Mouse (Mus musculus) limb, embryonic 12.5 days (tissue): ENCODE results near the gene Tmem138. TPM values are rescaled to one million over a fixed set of nuclear protein-coding genes. Genes with fewer than 3 reads are reported as not detected.

Source experiments
- ATAC-seq: fragments of 200-750 bp; cut with Nextera tagmentation; 2 replicates; pipeline ENCODE4 v1.8.0; 2017; ENCODE audit warnings: low read depth, moderate TSS enrichment; ENCODE audit not compliant: insufficient number of reproducible peaks, insufficient read depth, low FRiP score, low TSS enrichment
- H3K27ac ChIP-seq: fragments of 300-500 bp; sonication (generic); 2 replicates; pipeline ENCODE4 v1.5.1; 2016; ENCODE audit warnings: mild to moderate bottlenecking, moderate library complexity
- H3K27me3 ChIP-seq: fragments of 300-500 bp; sonication (generic); 2 replicates; pipeline ENCODE4 v1.6.1; 2016; ENCODE audit warnings: mild to moderate bottlenecking, moderate library complexity
- H3K36me3 ChIP-seq: fragments of 300-500 bp; sonication (generic); 2 replicates; pipeline ENCODE4 v1.6.1; 2016; ENCODE audit warnings: mild to moderate bottlenecking, moderate library complexity
- H3K4me1 ChIP-seq: fragments of 300-500 bp; sonication (generic); replicated peaks from 2 replicates; pipeline ENCODE4 v1.6.1; 2016
- H3K4me2 ChIP-seq: fragments of 300-500 bp; sonication (generic); 2 replicates; pipeline ENCODE4 v1.6.1; 2016; ENCODE audit warnings: mild to moderate bottlenecking, moderate library complexity
- H3K4me3 ChIP-seq: fragments of 300-500 bp; sonication (generic); replicated peaks from 2 replicates; pipeline ENCODE4 v1.5.1; 2016; ENCODE audit warnings: mild to moderate bottlenecking
- H3K9ac ChIP-seq: fragments of 300-500 bp; sonication (generic); replicated peaks from 2 replicates; pipeline ENCODE4 v1.6.1; 2016; ENCODE audit warnings: mild to moderate bottlenecking, moderate library complexity
- H3K9me3 ChIP-seq: fragments of 300-500 bp; sonication (generic); 2 replicates; pipeline ENCODE4 v1.6.1; 2016; ENCODE audit warnings: mild to moderate bottlenecking, moderate library complexity
- WGBS: fragments of 180-500 bp; shearing (Covaris S2); methylation state at CpG from one replicate; pipeline ENCODE4 v1.1.7; 2016; 5-methylcytosine and 5-hydroxymethylcytosine counted together
- polyA plus RNA-seq: library from polyadenylated mRNA; unstranded; fragments of >200 nt; fragmentation: Nextera tagmentation; extraction: Ambion mirVana; gene quantifications from 2 replicates; pipeline ENCODE4 v1.2.1, GENCODE M21; 2016

Tmem138 gene
- polyA plus RNA-seq, 1 experiment from 2014 or later = 38.9 TPM

DNA sequence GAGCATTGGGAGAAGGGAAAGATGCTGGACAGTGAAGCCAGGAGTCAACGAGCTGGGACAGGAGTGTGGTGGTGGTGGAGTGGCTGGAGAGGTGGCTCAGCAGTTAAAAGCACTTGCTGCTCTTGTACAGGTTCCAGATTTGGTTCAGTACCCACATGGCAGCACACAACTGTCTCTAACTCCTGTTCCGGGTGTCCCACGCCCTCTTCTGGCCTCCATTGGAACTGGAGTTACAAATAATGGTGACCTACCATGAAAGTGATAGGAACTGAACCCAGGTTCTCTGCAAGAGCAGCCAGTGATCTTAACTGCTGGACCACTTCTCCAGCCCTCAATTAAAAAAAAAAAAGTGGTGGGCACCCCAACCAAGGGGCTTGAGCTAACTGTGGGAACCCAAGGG, 21.0 kb upstream of the Tmem138 start:
- no peak overlapping the region for H3K4me2 ChIP-seq
- H3K9me3 ChIP-seq = no peaks in the 10 kb centered on the region
- no peaks in the 10 kb centered on the region for H3K27me3 ChIP-seq
- H3K9ac ChIP-seq = no peak overlapping the region
- ATAC-seq = no peak
- 37% methylated on average over 3 of the region's 3 CpGs for WGBS
- H3K4me3 ChIP-seq = no peak overlapping the region
- H3K36me3 ChIP-seq = peaks cover 63% of the 10 kb centered on the region
- H3K27ac ChIP-seq = no peak overlapping the region
- H3K4me1 ChIP-seq = no peaks in the 10 kb centered on the region

- 87% methylated on average over 6 of the region's 6 CpGs for WGBS
- Histone ChIP-seq H3K27ac (no peak overlapping the region), H3K4me2 (no peak overlapping the region), H3K36me3 (peaks cover 74% of the 10 kb centered on the region), H3K9me3 (no peaks in the 10 kb centered on the region), H3K4me1 (no peaks in the 10 kb centered on the region), H3K9ac (no peak overlapping the region), H3K4me3 (no peak overlapping the region), H3K27me3 (no peaks in the 10 kb centered on the region)
- ATAC-seq = no peak
Measured at GRCm38 (mm10) chr19:10591659-10592377, 14.7 kb upstream of the Tmem138 start.

- H3K4me2 ChIP-seq = no peak overlapping the region
- no peaks in the 10 kb centered on the region for H3K27me3 ChIP-seq
- no peak overlapping the region for H3K27ac ChIP-seq
- H3K4me1 ChIP-seq = no peaks in the 10 kb centered on the region
- no peak for ATAC-seq
- no peaks in the 10 kb centered on the region for H3K9me3 ChIP-seq
- no peak overlapping the region for H3K9ac ChIP-seq
- peaks cover 60% of the 10 kb centered on the region for H3K36me3 ChIP-seq
- no peak overlapping the region for H3K4me3 ChIP-seq
- WGBS = 76% methylated on average over 3 of the region's 3 CpGs
Measured at GRCm38 (mm10) chr19:10590301-10590700, 13.1 kb upstream of the Tmem138 start.

- 0 out of 2 replicates have a peak overlapping the region, but pooled peaks have one; percentile 23 for H3K27ac ChIP-seq
- no peak for ATAC-seq
- WGBS = 64% methylated on average over 5 of the region's 5 CpGs
Measured at GRCm38 (mm10) chr19:10589127-10589857, 12.1 kb upstream of the Tmem138 start.

GRCm38 (mm10) chr19:10587231-10587630, 10.1 kb upstream of the Tmem138 start:
- H3K36me3 ChIP-seq = peaks cover 38% of the 10 kb centered on the region
- no peak overlapping the region for H3K27ac ChIP-seq
- H3K4me1 ChIP-seq = no peaks in the 10 kb centered on the region
- no peak overlapping the region for H3K4me3 ChIP-seq
- 90% methylated on average over 8 of the region's 8 CpGs for WGBS
- no peak overlapping the region for H3K9ac ChIP-seq
- no peak for ATAC-seq
- H3K27me3 ChIP-seq = no peaks in the 10 kb centered on the region
- no peaks in the 10 kb centered on the region for H3K9me3 ChIP-seq
- no peak overlapping the region for H3K4me2 ChIP-seq

More at GRCm38 (mm10) chr19:10589127-10589857, 12.1 kb upstream of the Tmem138 start:
- Histone ChIP-seq H3K4me1 (no peaks in the 10 kb centered on the region), H3K36me3 (peaks cover 57% of the 10 kb centered on the region), H3K9me3 (no peaks in the 10 kb centered on the region), H3K9ac (no peak overlapping the region), H3K4me3 (no peak overlapping the region), H3K4me2 (no peak overlapping the region), H3K27me3 (no peaks in the 10 kb centered on the region)

DNA sequence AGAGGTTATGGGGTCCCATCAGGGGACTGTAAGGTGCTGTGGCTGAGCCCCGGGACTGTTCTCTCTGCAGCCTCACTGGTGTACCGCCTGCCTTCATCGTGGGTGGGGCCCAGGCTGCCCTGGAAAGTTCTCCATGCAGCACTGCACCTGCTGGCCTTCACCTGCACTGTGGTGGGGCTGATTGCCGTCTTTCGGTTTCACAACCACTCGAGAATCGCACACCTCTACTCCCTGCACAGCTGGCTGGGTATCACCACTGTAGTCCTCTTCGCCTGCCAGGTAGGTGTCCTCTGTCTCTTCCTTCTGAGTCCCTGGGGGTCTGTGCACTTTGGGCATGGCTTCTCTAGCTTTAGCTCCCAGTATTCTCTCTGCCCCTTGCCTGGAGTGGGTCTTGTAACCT, 8.0 kb upstream of the Tmem138 start:
- Histone ChIP-seq H3K27ac (no peak overlapping the region), H3K36me3 (peaks cover 30% of the 10 kb centered on the region), H3K4me1 (no peaks in the 10 kb centered on the region), H3K4me3 (no peak overlapping the region), H3K4me2 (no peak overlapping the region), H3K27me3 (no peaks in the 10 kb centered on the region), H3K9me3 (no peaks in the 10 kb centered on the region), H3K9ac (no peak overlapping the region)
- ATAC-seq = no peak
- WGBS = 85% methylated on average over 8 of the region's 8 CpGs

GRCm38 (mm10) chr19:10583550-10584146, 6.5 kb upstream of the Tmem138 start:
- Histone ChIP-seq H3K9ac (no peak overlapping the region), H3K36me3 (peaks cover 23% of the 10 kb centered on the region), H3K27me3 (no peaks in the 10 kb centered on the region), H3K9me3 (no peaks in the 10 kb centered on the region), H3K27ac (no peak overlapping the region), H3K4me2 (no peak overlapping the region), H3K4me1 (peaks cover 2% of the 10 kb centered on the region; the same call in 1 of the 2 replicates), H3K4me3 (no peak overlapping the region)
- no peak for ATAC-seq
- 74% methylated on average over 7 of the region's 7 CpGs for WGBS

GRCm38 (mm10) chr19:10581984-10582383, 4.8 kb upstream of the Tmem138 start:
- Histone ChIP-seq H3K27me3 (no peaks in the 10 kb centered on the region), H3K4me1 (peaks cover 12% of the 10 kb centered on the region), H3K4me2 (no peak overlapping the region), H3K27ac (no peak overlapping the region), H3K9me3 (no peaks in the 10 kb centered on the region), H3K4me3 (no peak overlapping the region), H3K9ac (no peak overlapping the region), H3K36me3 (peaks cover 15% of the 10 kb centered on the region)
- WGBS = 83% methylated on average over 6 of the region's 6 CpGs
- no peak for ATAC-seq

- no peak overlapping the region for H3K27ac ChIP-seq
- no peak overlapping the region for H3K4me3 ChIP-seq
- no peak overlapping the region for H3K9ac ChIP-seq
- peaks cover 17% of the 10 kb centered on the region for H3K4me1 ChIP-seq
- no peaks in the 10 kb centered on the region for H3K27me3 ChIP-seq
- 79% methylated on average over 3 of the region's 3 CpGs for WGBS
- H3K36me3 ChIP-seq = peaks cover 15% of the 10 kb centered on the region
- no peak overlapping the region for H3K4me2 ChIP-seq
- no peak for ATAC-seq
- H3K9me3 ChIP-seq = no peaks in the 10 kb centered on the region
Measured at GRCm38 (mm10) chr19:10580761-10581160, 3.6 kb upstream of the Tmem138 start.

GRCm38 (mm10) chr19:10580102-10580501, 2.9 kb upstream of the Tmem138 start:
- WGBS = 78% methylated on average over 3 of the region's 3 CpGs
- H3K9me3 ChIP-seq = no peaks in the 10 kb centered on the region
- no peak for ATAC-seq

DNA sequence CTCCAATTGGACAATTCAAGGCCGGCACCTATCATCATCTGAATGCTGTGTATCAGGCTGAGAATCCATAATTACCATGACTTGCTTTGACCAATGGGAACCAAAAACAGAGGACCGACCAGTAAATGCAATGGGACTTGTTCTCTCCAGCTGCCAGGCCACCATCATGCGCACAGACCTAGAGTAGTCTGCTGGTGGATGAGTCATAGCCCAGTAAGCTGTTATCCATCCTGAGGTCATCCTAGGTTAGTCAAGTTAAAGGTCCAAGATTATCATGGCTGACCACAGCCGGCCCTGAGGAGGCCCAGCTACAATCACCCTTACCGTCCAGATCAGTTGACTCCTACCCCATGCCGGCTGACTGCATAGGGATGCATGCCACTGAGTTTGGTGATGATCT, 7.5 kb downstream of the Tmem138 start:
- H3K9ac ChIP-seq = no peak overlapping the region
- H3K27ac ChIP-seq = no peak overlapping the region
- peaks cover 56% of the 10 kb centered on the region for H3K36me3 ChIP-seq

More at GRCm38 (mm10) chr19:10580102-10580501, 2.9 kb upstream of the Tmem138 start:
- peaks cover 17% of the 10 kb centered on the region for H3K4me1 ChIP-seq
- no peak overlapping the region for H3K9ac ChIP-seq
- no peak overlapping the region for H3K4me3 ChIP-seq
- no peaks in the 10 kb centered on the region for H3K27me3 ChIP-seq
- H3K36me3 ChIP-seq = peaks cover 14% of the 10 kb centered on the region
- no peak overlapping the region for H3K4me2 ChIP-seq
- no peak overlapping the region for H3K27ac ChIP-seq

More for the DNA sequence above, 7.5 kb downstream of the Tmem138 start:
- Histone ChIP-seq H3K4me3 (no peak overlapping the region), H3K9me3 (no peaks in the 10 kb centered on the region), H3K4me1 (no peaks in the 10 kb centered on the region), H3K4me2 (no peak overlapping the region), H3K27me3 (no peaks in the 10 kb centered on the region)
- 94% methylated on average over 6 of the region's 6 CpGs for WGBS
- ATAC-seq = no peak
